Mouse (Mus musculus): ENCODE results near the gene Htr5a. TPM values are rescaled to one million over a fixed set of nuclear protein-coding genes. Genes with fewer than 3 reads are reported as not detected.

Htr5a gene
- polyA plus RNA-seq, 1 experiment from 2014 or later = not detected

DNA sequence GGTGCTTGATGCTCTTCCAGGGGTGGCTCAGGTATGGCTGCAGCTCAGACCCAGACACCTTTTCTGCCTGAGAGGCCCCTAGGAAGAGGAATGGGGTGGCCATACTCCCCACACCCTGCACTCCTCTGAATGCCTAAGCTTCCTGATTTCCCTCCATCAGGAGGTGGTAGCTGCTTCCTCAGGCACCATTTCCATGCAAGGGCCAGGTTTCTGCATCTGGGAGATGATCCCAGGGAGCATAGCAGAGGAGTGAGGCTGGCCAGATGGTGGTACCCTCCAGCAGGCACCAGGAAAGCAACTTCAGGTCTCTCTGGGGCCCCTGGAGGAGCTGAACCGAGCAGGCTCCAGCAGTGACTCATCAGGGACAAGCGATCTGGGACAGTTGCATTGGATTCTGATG lies 13.8 kb downstream of the Htr5a start:
- WGBS = 76% methylated on average over 2 of the region's 2 CpGs
- H3K36me3 ChIP-seq (ENCODE audit: insufficient read depth, low read length) = no peaks in the 10 kb centered on the region
- H3K4me2 ChIP-seq (ENCODE audit: low read length) = no peak overlapping the region
- H3K27ac ChIP-seq = no peak overlapping the region
- no peaks in the 10 kb centered on the region for H3K9me3 ChIP-seq (replicated peaks; ENCODE audit: low read length)
- no peak overlapping the region for H3K4me3 ChIP-seq (replicated peaks; ENCODE audit: low read depth, low read length)
- DNase-seq (ENCODE audit: low spot score) (no peak), ATAC-seq (replicated peaks; ENCODE audit: low FRiP score, low read depth) (no peak)
- no peaks in the 10 kb centered on the region for H3K27me3 ChIP-seq (ENCODE audit: insufficient read depth, low read length)
- H3K4me1 ChIP-seq (replicated peaks; ENCODE audit: insufficient read depth, low read length) = no peaks in the 10 kb centered on the region
- no peak for TF ChIP-seq CTCF (IDR thresholded peaks at IDR 0.05; ENCODE audit: low read depth)
- no peak overlapping the region for H3K9ac ChIP-seq (ENCODE audit: low read depth, low read length)

DNA sequence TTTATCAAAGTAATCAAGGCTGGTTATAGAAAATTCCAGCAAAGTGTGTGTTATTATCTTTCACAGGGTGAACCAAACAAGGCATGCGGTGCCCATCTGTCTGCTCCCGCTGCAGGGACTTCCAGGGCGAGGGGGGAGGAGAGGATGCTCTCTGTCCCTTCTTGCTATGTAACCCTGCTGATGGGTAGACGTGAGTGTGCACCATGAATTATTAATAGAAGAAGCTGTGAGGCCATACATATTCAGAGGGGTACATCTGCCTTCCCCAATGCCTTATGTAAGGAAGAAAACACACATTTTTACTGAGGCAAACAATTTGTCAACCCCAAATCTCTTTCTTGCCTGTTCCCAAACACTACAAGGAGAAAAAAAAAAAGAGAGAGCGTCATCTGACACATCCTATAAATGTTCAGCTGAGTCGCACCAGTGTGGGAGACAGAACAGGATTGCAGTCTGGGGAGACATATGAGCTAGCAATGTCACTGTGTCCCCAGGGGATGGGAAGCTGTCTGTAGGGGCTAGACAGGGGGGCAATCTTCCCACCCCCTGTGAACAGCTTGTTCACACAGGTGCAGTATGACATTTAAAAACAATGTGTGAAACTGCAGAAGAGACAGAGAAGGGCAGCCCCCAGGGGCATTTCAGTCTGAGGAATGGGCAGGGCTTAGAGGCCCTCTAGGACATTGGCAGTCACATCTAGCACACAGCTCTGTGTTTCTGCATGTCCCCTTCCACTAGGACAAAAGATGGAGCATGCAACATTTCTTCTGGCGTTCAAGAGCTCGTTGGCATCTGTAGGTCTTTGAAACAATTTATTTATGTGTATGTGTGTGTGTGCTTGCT lies 31.5 kb downstream of the Htr5a start:
- no peak overlapping the region for H3K9ac ChIP-seq (ENCODE audit: low read depth, low read length)
- no peak for DNase-seq (ENCODE audit: low spot score)
- H3K4me3 ChIP-seq (replicated peaks; ENCODE audit: low read depth, low read length) = no peak overlapping the region
- 52% methylated on average over 8 of the region's 8 CpGs for WGBS
- H3K27me3 ChIP-seq (ENCODE audit: insufficient read depth, low read length) = no peaks in the 10 kb centered on the region
- no peak overlapping the region for H3K4me2 ChIP-seq (ENCODE audit: low read length)
- no peak for ATAC-seq (replicated peaks; ENCODE audit: low FRiP score, low read depth)
- H3K4me1 ChIP-seq (replicated peaks; ENCODE audit: insufficient read depth, low read length) = no peaks in the 10 kb centered on the region
- H3K27ac ChIP-seq = no peak overlapping the region
- no peak for TF ChIP-seq CTCF (IDR thresholded peaks at IDR 0.05; ENCODE audit: low read depth)
- H3K9me3 ChIP-seq (replicated peaks; ENCODE audit: low read length) = no peaks in the 10 kb centered on the region
- no peaks in the 10 kb centered on the region for H3K36me3 ChIP-seq (ENCODE audit: insufficient read depth, low read length)

DNA sequence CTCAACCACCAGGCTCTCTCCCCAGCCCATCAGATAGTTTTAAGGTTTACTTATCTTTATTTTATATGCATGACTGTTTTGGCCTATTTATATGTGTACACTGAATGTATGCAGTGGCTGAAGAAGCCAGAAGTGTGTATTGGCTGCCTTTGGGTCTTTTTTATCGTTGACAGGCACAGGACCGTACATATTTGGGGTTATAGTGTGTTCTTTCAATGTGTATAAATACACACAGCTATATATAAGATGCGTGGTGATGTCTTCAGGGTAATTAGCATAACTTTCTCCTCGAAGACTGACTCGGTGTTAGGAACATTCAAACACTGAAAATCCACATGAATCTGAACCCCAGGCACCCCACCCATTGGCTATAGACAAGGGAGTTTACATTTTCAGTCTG lies 32.3 kb downstream of the Htr5a start:
- Histone ChIP-seq H3K27me3 (ENCODE audit: insufficient read depth, low read length) (no peaks in the 10 kb centered on the region), H3K36me3 (ENCODE audit: insufficient read depth, low read length) (no peaks in the 10 kb centered on the region), H3K27ac (no peak overlapping the region), H3K9ac (ENCODE audit: low read depth, low read length) (no peak overlapping the region), H3K4me2 (ENCODE audit: low read length) (no peak overlapping the region), H3K9me3 (replicated peaks; ENCODE audit: low read length) (no peaks in the 10 kb centered on the region), H3K4me1 (replicated peaks; ENCODE audit: insufficient read depth, low read length) (no peaks in the 10 kb centered on the region), H3K4me3 (replicated peaks; ENCODE audit: low read depth, low read length) (no peak overlapping the region)
- TF ChIP-seq CTCF (IDR thresholded peaks at IDR 0.05; ENCODE audit: low read depth) = no peak
- DNase-seq (ENCODE audit: low spot score) = no peak
- no peak for ATAC-seq (replicated peaks; ENCODE audit: low FRiP score, low read depth)
- 87% methylated on average over 5 of the region's 5 CpGs for WGBS

DNA sequence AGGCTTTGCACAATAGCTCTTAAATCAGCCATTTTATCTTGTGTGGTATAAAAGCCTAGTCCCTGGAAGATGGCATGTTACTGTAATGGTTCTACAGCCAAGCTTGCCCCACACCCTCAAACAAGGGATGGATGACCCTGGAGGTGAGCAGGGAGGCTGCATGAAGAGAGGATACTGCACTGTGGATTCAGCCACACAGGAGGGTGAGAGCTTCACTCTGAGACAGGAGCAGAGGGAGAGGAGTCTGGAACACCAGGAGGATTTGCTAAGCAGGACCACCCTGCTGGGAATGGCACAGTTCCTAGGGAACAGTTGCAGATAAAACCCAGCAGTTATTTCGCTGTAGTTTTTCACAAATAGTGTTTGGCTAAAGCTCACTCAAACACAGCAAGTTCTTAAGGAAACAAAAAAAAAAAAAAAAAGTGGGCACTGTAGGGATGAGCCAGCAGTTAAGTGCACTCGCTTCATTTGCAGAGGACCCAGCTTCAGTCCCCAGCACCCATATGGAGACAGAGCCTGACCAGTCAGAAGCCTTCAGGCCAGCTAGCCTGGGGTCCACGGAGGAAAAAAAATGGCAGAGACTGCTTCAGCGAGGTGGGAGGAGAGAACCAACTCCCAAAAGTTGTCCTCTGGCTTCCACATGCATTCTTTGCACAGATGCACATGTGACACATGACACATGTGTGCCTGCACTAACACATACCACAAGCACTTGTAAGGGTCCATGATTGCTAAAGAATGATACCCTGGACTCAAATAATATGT lies 33.6 kb downstream of the Htr5a start:
- H3K27ac ChIP-seq = no peak overlapping the region
- WGBS = 72% methylated on average over 4 of the region's 4 CpGs
- no peak overlapping the region for H3K4me3 ChIP-seq (replicated peaks; ENCODE audit: low read depth, low read length)
- no peak for DNase-seq (ENCODE audit: low spot score)
- H3K4me2 ChIP-seq (ENCODE audit: low read length) = no peak overlapping the region
- H3K27me3 ChIP-seq (ENCODE audit: insufficient read depth, low read length) = no peaks in the 10 kb centered on the region
- H3K9ac ChIP-seq (ENCODE audit: low read depth, low read length) = no peak overlapping the region
- no peaks in the 10 kb centered on the region for H3K9me3 ChIP-seq (replicated peaks; ENCODE audit: low read length)
- no peaks in the 10 kb centered on the region for H3K4me1 ChIP-seq (replicated peaks; ENCODE audit: insufficient read depth, low read length)
- no peak for TF ChIP-seq CTCF (IDR thresholded peaks at IDR 0.05; ENCODE audit: low read depth)
- ATAC-seq (replicated peaks; ENCODE audit: low FRiP score, low read depth) = no peak
- H3K36me3 ChIP-seq (ENCODE audit: insufficient read depth, low read length) = no peaks in the 10 kb centered on the region

DNA sequence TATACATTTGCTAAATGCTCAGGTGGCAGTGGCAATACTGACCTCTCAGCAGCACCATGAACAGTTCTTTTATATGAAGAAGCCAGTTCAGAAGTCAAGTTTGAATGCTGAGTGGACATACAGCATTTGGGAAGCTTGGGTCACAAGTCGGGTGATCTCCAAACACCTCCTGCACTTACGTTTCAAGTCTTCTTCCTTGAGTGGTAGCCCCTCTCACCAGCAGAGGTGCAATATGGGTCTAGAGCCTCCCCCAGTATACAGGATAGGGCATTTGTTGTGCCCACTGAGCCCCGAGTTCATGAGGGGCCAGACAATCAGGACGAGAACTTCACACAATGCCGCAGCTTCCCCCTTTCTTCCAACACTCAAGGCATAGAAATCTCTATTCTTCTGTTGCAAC lies 36.4 kb downstream of the Htr5a start:
- no peaks in the 10 kb centered on the region for H3K36me3 ChIP-seq (ENCODE audit: insufficient read depth, low read length)
- no peak overlapping the region for H3K27ac ChIP-seq
- H3K27me3 ChIP-seq (ENCODE audit: insufficient read depth, low read length) = no peaks in the 10 kb centered on the region
- 85% methylated on average over 5 of the region's 5 CpGs for WGBS
- H3K4me1 ChIP-seq (replicated peaks; ENCODE audit: insufficient read depth, low read length) = no peaks in the 10 kb centered on the region
- DNase-seq (ENCODE audit: low spot score) = no peak
- no peaks in the 10 kb centered on the region for H3K9me3 ChIP-seq (replicated peaks; ENCODE audit: low read length)
- H3K4me3 ChIP-seq (replicated peaks; ENCODE audit: low read depth, low read length) = no peak overlapping the region
- no peak overlapping the region for H3K9ac ChIP-seq (ENCODE audit: low read depth, low read length)
- no peak for TF ChIP-seq CTCF (IDR thresholded peaks at IDR 0.05; ENCODE audit: low read depth)
- no peak overlapping the region for H3K4me2 ChIP-seq (ENCODE audit: low read length)
- no peak for ATAC-seq (replicated peaks; ENCODE audit: low FRiP score, low read depth)

DNA sequence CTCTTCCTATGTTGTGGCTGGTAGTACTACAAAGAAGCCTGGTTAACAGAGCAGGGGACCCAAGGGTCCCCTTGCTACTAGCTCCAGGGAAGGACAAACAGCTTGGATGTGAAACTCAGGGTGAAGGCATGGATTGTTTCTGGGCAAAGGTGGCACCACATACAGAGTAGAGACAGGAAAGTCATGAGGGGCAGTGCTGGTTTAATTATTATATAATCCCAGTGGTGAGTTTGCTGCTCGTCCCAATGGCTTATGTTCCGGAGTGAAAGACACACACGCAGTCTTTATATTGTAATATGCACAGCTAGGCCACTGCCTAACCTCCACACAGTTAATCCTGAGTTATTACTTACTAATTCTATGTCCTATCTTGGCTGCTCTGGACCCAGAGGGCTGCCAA lies 37.8 kb downstream of the Htr5a start:
- no peaks in the 10 kb centered on the region for H3K36me3 ChIP-seq (ENCODE audit: insufficient read depth, low read length)
- H3K27ac ChIP-seq = no peak overlapping the region
- no peak overlapping the region for H3K4me2 ChIP-seq (ENCODE audit: low read length)
- H3K9me3 ChIP-seq (replicated peaks; ENCODE audit: low read length) = no peaks in the 10 kb centered on the region
- TF ChIP-seq CTCF (IDR thresholded peaks at IDR 0.05; ENCODE audit: low read depth) = no peak
- H3K4me1 ChIP-seq (replicated peaks; ENCODE audit: insufficient read depth, low read length) = no peaks in the 10 kb centered on the region
- no peak overlapping the region for H3K9ac ChIP-seq (ENCODE audit: low read depth, low read length)
- no peak overlapping the region for H3K4me3 ChIP-seq (replicated peaks; ENCODE audit: low read depth, low read length)
- DNase-seq (ENCODE audit: low spot score) = no peak
- 77% methylated on average over 3 of the region's 3 CpGs for WGBS
- no peaks in the 10 kb centered on the region for H3K27me3 ChIP-seq (ENCODE audit: insufficient read depth, low read length)
- no peak for ATAC-seq (replicated peaks; ENCODE audit: low FRiP score, low read depth)
